Mouse (Mus musculus) neural tube, embryonic 12.5 days (tissue): ENCODE results near the gene Camta1. TPM values are rescaled to one million over a fixed set of nuclear protein-coding genes. Genes with fewer than 3 reads are reported as not detected.

Experiments used
- ATAC-seq: fragments of 200-750 bp; cut with Nextera tagmentation; 2 replicates; pipeline ENCODE4 v1.8.0; 2017; ENCODE audit warnings: low read depth, mild to moderate bottlenecking, moderate TSS enrichment, moderate library complexity; ENCODE audit not compliant: low FRiP score
- H3K27ac ChIP-seq: fragments of 300-500 bp; sonication (generic); 2 replicates; pipeline ENCODE4 v1.5.1; 2016
- H3K27me3 ChIP-seq: fragments of 300-500 bp; sonication (generic); replicated peaks from 2 replicates; pipeline ENCODE4 v1.6.1; 2016; ENCODE audit warnings: mild to moderate bottlenecking
- H3K36me3 ChIP-seq: fragments of 300-500 bp; sonication (generic); 2 replicates; pipeline ENCODE4 v1.6.1; 2016; ENCODE audit warnings: mild to moderate bottlenecking
- H3K4me1 ChIP-seq: fragments of 300-500 bp; sonication (generic); 2 replicates; pipeline ENCODE4 v1.6.1; 2016
- H3K4me2 ChIP-seq: fragments of 300-500 bp; sonication (generic); replicated peaks from 2 replicates; pipeline ENCODE4 v1.6.1; 2016; ENCODE audit warnings: mild to moderate bottlenecking
- H3K4me3 ChIP-seq: fragments of 300-500 bp; sonication (generic); 2 replicates; pipeline ENCODE4 v1.5.1; 2016
- H3K9ac ChIP-seq: fragments of 300-500 bp; sonication (generic); 2 replicates; pipeline ENCODE4 v1.6.1; 2016; ENCODE audit warnings: mild to moderate bottlenecking
- H3K9me3 ChIP-seq: fragments of 300-500 bp; sonication (generic); 2 replicates; pipeline ENCODE4 v1.6.1; 2016; ENCODE audit warnings: mild to moderate bottlenecking
- WGBS: fragments of 180-500 bp; shearing (Covaris S2); methylation state at CpG from one replicate; pipeline ENCODE4 v1.1.7; 2016; 5-methylcytosine and 5-hydroxymethylcytosine counted together
- polyA plus RNA-seq: library from polyadenylated mRNA; unstranded; fragments of >200 nt; fragmentation: Nextera tagmentation; extraction: Ambion mirVana; gene quantifications from 2 replicates; pipeline ENCODE4 v1.2.1, GENCODE M21; 2016

Camta1 gene
- polyA plus RNA-seq, 1 experiment from 2014 or later = 164 TPM

- Histone ChIP-seq H3K9ac (no peak overlapping the region), H3K4me2 (no peak overlapping the region), H3K4me3 (no peak overlapping the region), H3K27me3 (no peaks in the 10 kb centered on the region), H3K27ac (no peak overlapping the region), H3K9me3 (no peaks in the 10 kb centered on the region), H3K36me3 (no peaks in the 10 kb centered on the region), H3K4me1 (no peaks in the 10 kb centered on the region)
- 8% methylated on average over 16 of the region's 16 CpGs for WGBS
- ATAC-seq = 0 out of 2 replicates have a peak, but pooled peaks have one; percentile 58
Observed at GRCm38 (mm10) chr4:151604481-151604880, 257.2 kb downstream of the Camta1 start.

DNA sequence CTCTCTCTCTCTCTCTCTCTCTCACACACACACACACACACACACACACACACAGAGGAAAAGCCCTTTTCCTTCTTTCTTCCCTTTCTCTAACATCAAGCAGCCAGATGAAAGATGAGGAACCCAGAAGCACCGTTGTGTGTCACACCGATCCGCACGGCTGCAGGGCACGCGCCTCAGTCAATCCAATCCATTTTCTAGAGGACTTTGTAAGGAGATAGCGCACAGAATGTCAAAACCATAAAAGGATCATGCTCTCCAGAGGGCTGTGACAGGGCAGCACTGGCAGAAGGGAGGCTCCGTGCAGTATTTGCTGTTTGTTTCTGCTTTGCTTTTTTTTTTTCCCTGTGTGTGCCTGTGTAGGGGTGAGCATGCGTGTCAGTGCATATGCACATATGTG is 258.1 kb downstream of the Camta1 start:
- ATAC-seq = no peak
- Histone ChIP-seq H3K27me3 (no peaks in the 10 kb centered on the region), H3K36me3 (no peaks in the 10 kb centered on the region), H3K9ac (no peak overlapping the region), H3K9me3 (no peaks in the 10 kb centered on the region), H3K27ac (no peak overlapping the region), H3K4me1 (no peaks in the 10 kb centered on the region), H3K4me2 (no peak overlapping the region), H3K4me3 (no peak overlapping the region)
- 72% methylated on average over 9 of the region's 9 CpGs for WGBS

DNA sequence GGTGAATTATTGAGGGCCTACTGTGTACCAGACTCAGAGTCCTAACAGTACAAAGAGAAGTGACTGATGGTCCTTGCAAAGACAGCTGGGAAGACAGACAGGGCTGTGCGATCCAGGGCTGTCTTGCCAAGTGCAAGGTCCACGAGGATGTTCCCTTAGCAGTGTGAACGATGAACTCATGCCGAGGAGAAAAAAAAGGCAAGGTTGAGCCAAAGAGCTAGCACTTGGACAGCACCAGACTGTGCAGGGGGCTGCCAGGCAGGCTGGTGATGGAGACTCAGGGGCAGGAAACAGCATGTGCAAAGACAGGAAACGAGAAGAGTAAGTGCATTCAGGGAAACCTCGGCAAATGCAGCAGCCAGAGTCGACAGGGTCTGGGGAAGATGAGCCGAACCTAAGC is 266.6 kb downstream of the Camta1 start:
- WGBS = 48% methylated on average over 8 of the region's 8 CpGs
- no peak overlapping the region for H3K27ac ChIP-seq
- H3K4me3 ChIP-seq = no peak overlapping the region
- H3K27me3 ChIP-seq = no peaks in the 10 kb centered on the region
- no peaks in the 10 kb centered on the region for H3K36me3 ChIP-seq
- H3K9ac ChIP-seq = no peak overlapping the region
- peaks cover 8% of the 10 kb centered on the region for H3K4me1 ChIP-seq
- H3K9me3 ChIP-seq = no peaks in the 10 kb centered on the region
- no peak overlapping the region for H3K4me2 ChIP-seq
- ATAC-seq = no peak

- Histone ChIP-seq H3K27ac (no peak overlapping the region), H3K4me3 (no peak overlapping the region), H3K4me2 (no peak overlapping the region), H3K9me3 (no peaks in the 10 kb centered on the region), H3K36me3 (no peaks in the 10 kb centered on the region), H3K4me1 (peaks cover 8% of the 10 kb centered on the region), H3K9ac (no peak overlapping the region), H3K27me3 (no peaks in the 10 kb centered on the region)
- ATAC-seq = no peak
- WGBS = 76% methylated on average over 7 of the region's 7 CpGs
Observed at GRCm38 (mm10) chr4:151593042-151593441, 268.6 kb downstream of the Camta1 start.

- 29% methylated on average over 9 of the region's 9 CpGs for WGBS
- ATAC-seq = no peak
Observed at GRCm38 (mm10) chr4:151586074-151586473, 275.6 kb downstream of the Camta1 start.

DNA sequence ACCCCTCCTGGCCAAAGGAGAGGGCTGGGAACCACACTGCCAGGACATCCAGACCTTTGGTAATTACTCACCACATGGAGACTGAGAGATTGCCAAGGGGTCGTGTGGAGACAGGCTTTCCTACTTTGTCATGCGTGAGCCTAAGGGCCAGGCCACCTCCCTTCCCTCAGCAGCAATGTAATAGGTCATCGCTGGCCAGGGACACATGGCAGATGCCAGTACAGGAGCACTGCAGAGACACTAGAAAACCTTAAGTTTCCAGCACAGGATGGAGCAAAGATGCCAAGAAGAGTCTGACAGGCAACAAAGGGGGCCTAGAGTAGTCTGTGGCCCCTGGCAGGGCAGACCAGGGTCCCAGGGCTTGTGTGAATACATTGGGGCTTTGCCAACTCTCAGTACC is 283.7 kb downstream of the Camta1 start:
- Histone ChIP-seq H3K4me2 (no peak overlapping the region), H3K4me1 (no peaks in the 10 kb centered on the region), H3K9me3 (no peaks in the 10 kb centered on the region), H3K9ac (no peak overlapping the region), H3K4me3 (no peak overlapping the region), H3K27ac (no peak overlapping the region), H3K27me3 (no peaks in the 10 kb centered on the region), H3K36me3 (no peaks in the 10 kb centered on the region)
- no peak for ATAC-seq
- WGBS = 68% methylated on average over 3 of the region's 3 CpGs

More at GRCm38 (mm10) chr4:151586074-151586473, 275.6 kb downstream of the Camta1 start:
- Histone ChIP-seq H3K9me3 (no peaks in the 10 kb centered on the region), H3K27ac (no peak overlapping the region), H3K4me1 (peaks cover 2% of the 10 kb centered on the region; the same call in 1 of the 2 replicates), H3K9ac (no peak overlapping the region), H3K36me3 (no peaks in the 10 kb centered on the region), H3K4me2 (no peak overlapping the region), H3K4me3 (no peak overlapping the region), H3K27me3 (no peaks in the 10 kb centered on the region)

GRCm38 (mm10) chr4:151576291-151577108 is 285.2 kb downstream of the Camta1 start:
- H3K4me2 ChIP-seq = no peak overlapping the region
- no peaks in the 10 kb centered on the region for H3K9me3 ChIP-seq
- H3K9ac ChIP-seq = no peak overlapping the region
- 81% methylated on average over 15 of the region's 15 CpGs for WGBS
- no peaks in the 10 kb centered on the region for H3K4me1 ChIP-seq
- H3K36me3 ChIP-seq = no peaks in the 10 kb centered on the region
- no peak for ATAC-seq
- H3K27ac ChIP-seq = no peak overlapping the region
- no peak overlapping the region for H3K4me3 ChIP-seq
- H3K27me3 ChIP-seq = no peaks in the 10 kb centered on the region

GRCm38 (mm10) chr4:151572716-151573115 is 289.0 kb downstream of the Camta1 start:
- no peak overlapping the region for H3K4me3 ChIP-seq
- ATAC-seq = no peak
- H3K4me2 ChIP-seq = no peak overlapping the region
- no peaks in the 10 kb centered on the region for H3K27me3 ChIP-seq
- H3K9ac ChIP-seq = no peak overlapping the region
- H3K27ac ChIP-seq = no peak overlapping the region
- H3K36me3 ChIP-seq = no peaks in the 10 kb centered on the region
- no peaks in the 10 kb centered on the region for H3K9me3 ChIP-seq
- peaks cover 13% of the 10 kb centered on the region for H3K4me1 ChIP-seq
- 79% methylated on average over 5 of the region's 5 CpGs for WGBS

DNA sequence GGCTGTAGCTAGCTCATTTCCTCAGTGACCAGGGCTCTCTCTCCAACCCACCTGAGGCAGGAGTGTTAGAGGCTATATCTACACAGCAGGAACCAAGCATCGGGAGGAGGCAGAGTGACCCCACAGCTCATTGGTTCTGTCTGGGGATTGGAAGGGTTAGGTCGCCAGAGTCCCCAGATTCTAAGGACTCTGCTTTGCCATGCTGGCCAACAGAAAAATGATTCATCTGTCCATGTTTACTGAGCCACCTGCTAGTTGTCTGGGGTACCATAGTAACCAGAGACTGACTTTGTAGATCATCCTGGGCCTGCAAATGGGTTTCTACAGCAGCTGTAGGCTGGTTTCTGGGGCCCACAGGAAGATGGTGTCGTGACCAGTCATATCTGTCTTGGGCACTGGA is 292.1 kb downstream of the Camta1 start:
- 83% methylated on average over 3 of the region's 3 CpGs for WGBS
- Histone ChIP-seq H3K9me3 (no peaks in the 10 kb centered on the region), H3K36me3 (no peaks in the 10 kb centered on the region), H3K4me1 (peaks cover 13% of the 10 kb centered on the region), H3K4me2 (no peak overlapping the region), H3K9ac (no peak overlapping the region), H3K27ac (no peak overlapping the region), H3K4me3 (no peak overlapping the region), H3K27me3 (no peaks in the 10 kb centered on the region)
- ATAC-seq = no peak

- H3K4me2 ChIP-seq = no peak overlapping the region
- WGBS = 50% methylated on average over 7 of the region's 7 CpGs
- no peak overlapping the region for H3K9ac ChIP-seq
- no peaks in the 10 kb centered on the region for H3K36me3 ChIP-seq
- no peak overlapping the region for H3K27ac ChIP-seq
- H3K4me1 ChIP-seq = peaks cover 13% of the 10 kb centered on the region
- H3K9me3 ChIP-seq = no peaks in the 10 kb centered on the region
- H3K4me3 ChIP-seq = no peak overlapping the region
- no peak for ATAC-seq
- H3K27me3 ChIP-seq = no peaks in the 10 kb centered on the region
Observed at GRCm38 (mm10) chr4:151568887-151569286, 292.8 kb downstream of the Camta1 start.

DNA sequence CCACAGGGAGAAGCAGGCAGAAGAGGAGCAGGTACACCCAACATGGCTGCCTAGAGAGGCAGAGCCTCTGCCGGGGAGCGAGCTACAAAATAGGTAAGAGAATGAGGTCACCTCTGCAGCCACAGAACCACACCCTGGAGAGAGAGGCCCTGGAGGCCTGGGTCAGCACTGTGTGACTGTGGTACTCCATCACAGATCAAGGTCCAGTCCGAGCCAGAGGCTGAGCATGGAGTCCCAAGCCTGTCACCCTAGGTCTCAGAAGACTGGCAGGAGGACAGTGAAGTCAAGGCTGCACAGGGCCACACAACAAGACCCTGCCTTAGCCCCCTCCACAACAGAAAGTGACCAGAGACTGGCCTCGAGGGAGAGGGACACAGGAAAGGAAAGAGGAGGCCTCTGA is 294.6 kb downstream of the Camta1 start:
- no peak overlapping the region for H3K4me2 ChIP-seq
- H3K4me1 ChIP-seq = peaks cover 13% of the 10 kb centered on the region
- no peak overlapping the region for H3K4me3 ChIP-seq
- H3K36me3 ChIP-seq = no peaks in the 10 kb centered on the region
- H3K27me3 ChIP-seq = no peaks in the 10 kb centered on the region
- no peak for ATAC-seq
- H3K9ac ChIP-seq = no peak overlapping the region
- 87% methylated on average over 4 of the region's 4 CpGs for WGBS
- H3K9me3 ChIP-seq = no peaks in the 10 kb centered on the region
- H3K27ac ChIP-seq = no peak overlapping the region

DNA sequence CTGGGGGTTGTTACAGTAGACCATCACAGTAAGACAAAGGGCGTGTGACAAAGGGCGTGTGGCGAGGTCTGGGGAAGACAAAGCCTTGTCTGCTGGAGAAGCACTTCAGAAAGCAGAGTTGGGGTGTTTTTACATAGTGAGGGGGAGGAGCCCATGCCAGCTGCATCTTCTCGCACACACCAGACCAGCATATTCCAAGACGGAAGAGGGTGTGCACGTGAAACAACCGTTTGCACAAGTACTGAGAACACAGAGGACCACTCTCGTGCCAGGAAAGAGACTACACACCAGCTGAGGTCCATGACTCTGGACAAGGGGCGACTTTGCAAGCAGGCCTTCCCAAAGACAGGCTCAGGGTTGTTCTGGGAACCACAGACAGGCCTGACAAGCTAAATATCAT is 306.2 kb downstream of the Camta1 start:
- Histone ChIP-seq H3K4me3 (no peak overlapping the region), H3K9me3 (no peaks in the 10 kb centered on the region), H3K27me3 (no peaks in the 10 kb centered on the region), H3K9ac (no peak overlapping the region), H3K27ac (no peak overlapping the region), H3K4me1 (peaks cover 21% of the 10 kb centered on the region), H3K4me2 (no peak overlapping the region), H3K36me3 (no peaks in the 10 kb centered on the region)
- WGBS = 75% methylated on average over 9 of the region's 9 CpGs
- ATAC-seq = no peak

DNA sequence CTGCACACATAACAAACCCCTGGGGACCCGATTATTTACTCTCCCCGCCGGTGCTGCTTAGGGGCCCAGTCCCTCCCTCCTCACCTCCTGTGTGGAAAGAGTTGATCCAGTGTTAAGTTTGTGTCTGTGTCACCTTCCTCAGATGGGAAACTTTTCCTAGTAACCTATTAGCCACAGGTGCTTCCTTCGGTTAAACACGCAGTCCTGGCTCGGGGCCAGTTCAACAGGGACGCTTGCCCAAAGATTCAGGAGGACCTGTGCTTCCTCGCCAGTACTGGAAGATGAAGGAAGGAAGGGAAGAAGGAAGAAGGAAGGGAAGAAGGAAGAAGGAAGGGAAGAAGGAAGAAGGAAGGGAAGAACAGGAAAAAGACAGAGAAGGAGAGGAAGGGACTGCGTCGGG is 312.2 kb downstream of the Camta1 start:
- Histone ChIP-seq H3K4me2 (no peak overlapping the region), H3K9me3 (no peaks in the 10 kb centered on the region), H3K27ac (no peak overlapping the region), H3K4me1 (peaks cover 17% of the 10 kb centered on the region), H3K36me3 (no peaks in the 10 kb centered on the region), H3K9ac (no peak overlapping the region), H3K27me3 (no peaks in the 10 kb centered on the region), H3K4me3 (no peak overlapping the region)
- WGBS = 66% methylated on average over 10 of the region's 10 CpGs
- ATAC-seq = no peak
